Mouse (Mus musculus): ENCODE measurements around the gene Gabpb1.
"Not testable (repeated sequence)": the region's sequence is repeated elsewhere in the genome, so short reads cannot be mapped to it uniquely, and the experiment has no call there.

Gene Gabpb1

DNA sequence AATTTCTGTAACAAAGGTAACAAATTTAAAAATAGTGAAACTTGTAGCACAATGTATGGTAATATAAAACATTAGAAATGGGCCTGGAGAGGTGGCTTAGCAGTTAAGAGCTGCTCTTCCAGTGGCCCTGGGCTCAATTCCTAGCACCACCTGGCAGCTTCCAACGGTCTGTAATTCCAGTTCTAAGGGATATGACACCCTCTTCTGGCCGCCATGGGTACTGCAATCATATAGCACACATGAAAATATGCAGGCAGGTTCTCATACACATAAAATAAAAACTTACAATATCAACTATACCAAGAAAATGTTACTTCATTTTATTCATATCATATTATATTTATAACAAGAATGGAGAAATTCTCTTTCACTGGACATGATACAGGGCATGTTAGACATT lies 35.8 kb downstream of the Gabpb1 start:
- no peak for DNase-seq (ENCODE audit: low spot score)

DNA sequence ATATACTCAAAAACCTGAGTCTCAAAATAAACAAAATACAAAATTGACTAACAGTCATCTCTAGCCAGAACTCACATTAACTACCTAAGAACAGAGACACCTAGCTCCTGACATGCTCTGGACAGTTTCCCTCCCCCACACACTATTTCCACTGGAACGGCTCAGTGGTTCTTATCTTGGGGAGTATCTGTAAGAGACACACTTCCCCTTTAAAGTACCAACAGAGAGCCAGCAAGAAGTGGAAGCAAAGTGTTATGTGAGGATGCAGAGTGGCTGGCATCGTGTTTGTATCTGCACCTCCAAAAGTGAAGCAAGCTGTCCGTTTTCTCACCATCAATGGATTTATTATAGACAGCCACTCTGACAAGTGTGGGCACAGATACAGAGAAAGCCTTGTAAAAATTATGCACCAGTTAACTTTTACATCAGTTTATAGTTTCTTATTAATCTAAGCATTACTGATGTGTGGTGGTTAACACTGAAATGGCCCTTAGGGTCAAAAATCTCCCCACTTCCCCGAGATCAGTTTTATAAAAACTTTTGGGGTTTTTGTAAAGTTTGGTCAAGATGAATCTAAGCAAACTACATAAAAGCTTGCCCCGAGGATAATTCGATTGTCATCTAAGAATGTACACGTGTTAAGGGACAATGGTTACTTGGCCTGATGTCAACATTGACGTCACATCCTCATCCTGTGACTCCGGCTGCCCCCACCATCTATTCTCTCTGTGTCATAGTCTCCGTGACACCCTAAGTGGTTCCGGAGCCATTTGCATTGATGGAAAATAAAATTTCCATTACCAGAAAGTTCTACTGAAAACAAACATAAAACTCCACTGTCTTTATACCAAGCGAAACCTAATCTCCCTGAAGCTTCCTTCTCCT lies 40.0 kb downstream of the Gabpb1 start:
- DNase-seq (ENCODE audit: low spot score), result no peak

GRCm38 (mm10) chr2:126633165-126633564 lies 43.0 kb downstream of the Gabpb1 start:
- DNase-seq (ENCODE audit: low spot score), result no peak

DNA sequence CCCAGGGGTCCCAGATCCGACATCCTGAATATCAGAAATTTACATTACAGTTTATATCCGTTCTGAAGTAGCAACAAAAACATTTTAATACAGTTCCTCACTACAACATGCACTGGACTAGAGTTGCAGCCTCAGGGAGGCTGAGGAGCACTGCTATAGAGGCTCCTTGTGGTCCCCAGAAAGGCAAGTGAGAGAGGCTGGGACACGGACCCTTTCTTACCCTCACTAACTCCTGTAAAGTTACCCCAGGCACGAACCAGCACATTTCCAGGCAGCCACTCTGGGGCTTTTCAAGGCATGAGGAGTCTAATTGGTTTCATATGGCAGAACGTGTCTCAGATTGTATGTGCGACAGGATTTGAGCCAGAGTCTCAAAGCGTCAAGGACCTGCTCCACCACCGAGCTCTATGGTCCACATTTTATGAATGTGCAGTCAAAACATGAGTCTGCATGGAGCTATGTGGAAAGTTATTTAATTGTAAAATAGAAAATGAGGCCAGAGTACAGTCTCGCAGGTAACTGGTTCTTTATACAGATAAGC lies 47.6 kb downstream of the Gabpb1 start:
- DNase-seq (ENCODE audit: low spot score), result no peak

- DNase-seq (ENCODE audit: low spot score), result no peak
Measured at GRCm38 (mm10) chr2:126623138-126623537, 53.0 kb downstream of the Gabpb1 start.

- no peak for DNase-seq (ENCODE audit: low spot score)
Measured at GRCm38 (mm10) chr2:126622455-126622854, 53.7 kb downstream of the Gabpb1 start.

- DNase-seq (ENCODE audit: low spot score), result no peak
Measured at GRCm38 (mm10) chr2:126619249-126619704, 56.9 kb downstream of the Gabpb1 start, which contains the start of gene Hdc. Hdc (minus strand) TSS chr2:126619299.

DNA sequence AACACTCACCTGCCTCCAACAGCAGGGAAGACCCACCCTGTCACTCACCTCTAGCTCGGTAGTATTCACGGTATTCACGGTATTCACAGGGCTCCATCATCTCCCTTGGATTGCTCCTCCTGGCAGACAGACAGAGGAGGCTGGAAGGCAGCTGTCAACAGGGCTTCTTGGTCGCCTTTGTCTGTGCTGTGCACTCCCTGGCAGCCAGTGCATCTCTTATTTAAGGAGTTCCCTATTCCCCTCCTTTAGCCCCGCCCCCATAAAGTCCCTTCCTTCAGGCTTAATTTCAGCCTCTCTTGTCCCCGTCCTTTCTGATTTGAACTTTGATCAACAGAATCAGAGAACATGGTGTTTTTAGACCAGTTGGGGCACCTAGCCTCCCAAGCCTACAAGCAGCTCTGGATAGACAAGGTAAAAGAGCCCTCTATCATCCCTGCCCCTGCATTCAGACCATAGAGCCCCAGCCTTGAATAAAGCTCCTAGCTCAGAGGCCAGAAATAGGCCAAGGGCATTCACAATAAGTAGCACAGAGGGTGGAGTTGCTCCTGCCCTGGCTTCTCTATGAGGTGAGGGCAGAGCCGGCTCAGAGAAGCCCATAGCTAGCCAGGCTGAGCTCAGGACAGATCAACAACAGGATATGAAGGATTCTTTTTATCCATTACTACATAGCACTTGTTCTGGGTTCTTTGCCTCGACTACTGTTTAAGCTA lies 57.5 kb downstream of the Gabpb1 start:
- no peak for DNase-seq (ENCODE audit: low spot score)

GRCm38 (mm10) chr2:126615355-126615754 lies 60.8 kb downstream of the Gabpb1 start:
- no peak for DNase-seq (ENCODE audit: low spot score)

DNA sequence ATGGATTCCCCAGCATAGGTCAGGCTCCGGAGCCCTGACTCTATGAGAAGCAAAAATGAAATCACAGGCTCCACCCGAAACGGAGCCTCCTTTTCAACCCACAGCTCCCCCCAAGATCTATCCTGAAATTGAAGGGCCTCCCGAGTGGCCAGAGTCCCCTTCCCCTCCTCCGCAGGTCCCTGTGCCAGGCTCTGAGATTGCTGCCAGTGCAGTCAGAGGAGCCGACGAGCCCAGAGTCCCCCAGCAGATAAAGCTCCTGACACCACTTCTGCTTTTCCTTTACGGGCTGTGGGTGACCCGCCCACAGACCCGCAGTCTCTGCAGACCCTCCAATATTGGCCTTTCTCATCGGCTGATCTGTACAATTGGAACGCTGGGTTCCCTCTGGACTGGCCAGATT lies 66.5 kb downstream of the Gabpb1 start:
- DNase-seq (ENCODE audit: low spot score), result not testable (repeated sequence)

GRCm38 (mm10) chr2:126607553-126608203 lies 68.5 kb downstream of the Gabpb1 start:
- DNase-seq (ENCODE audit: low spot score), result no peak

GRCm38 (mm10) chr2:126606688-126607062 lies 69.5 kb downstream of the Gabpb1 start:
- DNase-seq (ENCODE audit: low spot score), result peak; percentile 31

- peak; percentile 26 for DNase-seq (ENCODE audit: low spot score)
Measured at GRCm38 (mm10) chr2:126606061-126606687, 70.0 kb downstream of the Gabpb1 start.

GRCm38 (mm10) chr2:126601918-126602600 lies 74.1 kb downstream of the Gabpb1 start:
- no peak for DNase-seq (ENCODE audit: low spot score)

DNA sequence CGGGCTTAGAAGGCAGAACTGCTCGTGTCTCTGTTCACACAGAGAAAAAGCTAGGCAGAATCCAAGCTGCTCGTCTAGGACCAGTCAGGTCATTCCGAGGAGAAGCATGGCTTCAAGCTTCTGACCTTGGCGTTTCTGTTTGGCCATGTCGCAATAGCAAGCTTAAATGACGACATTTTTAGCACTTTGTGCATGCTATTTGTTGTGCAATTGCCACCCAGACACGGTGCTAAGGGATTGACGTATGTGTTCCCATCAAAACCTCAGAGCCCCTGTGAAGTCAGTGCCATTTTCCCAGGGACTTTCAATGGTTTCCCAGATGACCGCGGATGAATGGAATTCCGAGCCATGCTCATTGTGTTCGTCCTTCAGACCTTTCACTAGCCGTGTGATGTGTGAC lies 75.6 kb downstream of the Gabpb1 start:
- DNase-seq (ENCODE audit: low spot score), result no peak

DNA sequence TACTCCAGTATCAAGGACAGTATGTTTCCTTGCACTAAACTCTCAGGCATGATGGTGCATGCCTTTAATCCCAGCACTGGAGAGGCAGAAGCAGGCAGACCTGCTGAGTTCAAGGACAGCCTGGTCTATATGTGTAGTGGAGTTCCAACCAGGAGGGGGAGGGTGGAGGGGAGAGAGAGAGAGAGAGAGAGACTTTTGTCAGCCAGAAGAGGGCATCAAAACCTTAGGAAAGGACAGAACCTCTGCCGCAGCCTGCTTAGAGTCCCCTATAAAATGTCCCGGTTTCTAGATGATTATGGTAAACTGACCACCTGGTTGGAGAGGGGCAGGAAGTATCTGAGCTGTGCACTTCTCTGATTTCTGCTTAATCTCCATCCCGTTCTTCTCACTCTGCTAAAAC lies 77.1 kb downstream of the Gabpb1 start:
- no peak for DNase-seq (ENCODE audit: low spot score)

GRCm38 (mm10) chr2:126598359-126598758 lies 77.8 kb downstream of the Gabpb1 start:
- DNase-seq (ENCODE audit: low spot score), result no peak

DNA sequence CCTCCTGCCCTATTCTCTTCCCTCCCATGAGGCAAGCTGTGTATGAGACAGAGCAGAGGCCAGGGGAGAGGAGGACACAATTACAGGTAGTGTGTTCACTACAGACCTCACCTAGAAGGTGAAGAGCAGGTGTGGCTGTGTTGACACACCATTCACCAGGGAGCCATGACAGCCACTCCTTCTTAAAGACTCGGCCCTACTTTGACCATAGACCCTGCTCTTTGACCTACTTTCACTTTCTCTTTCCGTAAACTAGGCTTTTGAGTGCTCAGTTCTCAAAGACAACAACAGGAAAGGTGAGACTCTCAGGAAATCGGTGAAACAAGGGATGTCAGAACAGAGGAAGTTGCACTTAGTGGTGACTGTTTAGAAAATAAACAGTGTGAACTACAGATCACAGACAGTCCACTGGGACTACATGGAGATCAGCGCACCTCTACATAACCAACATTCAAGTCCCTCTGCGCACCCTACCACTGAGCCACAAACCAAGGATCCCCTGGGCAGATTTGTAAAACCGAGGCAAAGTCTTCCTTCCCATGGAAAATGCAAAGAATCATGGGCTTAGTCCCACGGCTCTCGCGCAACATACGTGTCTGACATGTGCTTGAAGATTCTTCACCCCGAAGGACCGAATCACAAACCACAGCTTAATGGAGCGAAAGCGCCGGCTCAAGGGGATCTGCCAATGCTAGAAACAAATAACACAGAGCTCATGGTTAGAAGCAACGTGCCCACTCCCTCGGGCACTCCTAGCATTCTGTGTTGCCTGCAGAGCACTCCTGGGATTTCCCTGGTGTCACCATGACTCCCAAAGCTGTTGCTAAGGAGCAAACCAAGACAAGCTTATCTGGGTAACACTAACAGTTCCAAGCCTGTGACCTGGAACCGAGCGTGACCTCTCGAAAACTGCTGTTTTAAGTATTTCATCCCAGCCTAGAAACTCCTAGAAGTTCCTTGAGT lies 78.6 kb downstream of the Gabpb1 start:
- peak; percentile 41 for DNase-seq (ENCODE audit: low spot score)

GRCm38 (mm10) chr2:126596347-126597072 lies 79.6 kb downstream of the Gabpb1 start:
- no peak for DNase-seq (ENCODE audit: low spot score)

Measured in ovary, adult 18-20 months (tissue).